Mouse (Mus musculus): ENCODE data around the gene Trrap. TPM values are rescaled to one million over a fixed set of nuclear protein-coding genes. Genes with fewer than 3 reads are reported as not detected.

Gene Trrap
- total and polyA plus RNA-seq, 2 experiments from 2014 or later = 58.4 to 149 TPM

DNA sequence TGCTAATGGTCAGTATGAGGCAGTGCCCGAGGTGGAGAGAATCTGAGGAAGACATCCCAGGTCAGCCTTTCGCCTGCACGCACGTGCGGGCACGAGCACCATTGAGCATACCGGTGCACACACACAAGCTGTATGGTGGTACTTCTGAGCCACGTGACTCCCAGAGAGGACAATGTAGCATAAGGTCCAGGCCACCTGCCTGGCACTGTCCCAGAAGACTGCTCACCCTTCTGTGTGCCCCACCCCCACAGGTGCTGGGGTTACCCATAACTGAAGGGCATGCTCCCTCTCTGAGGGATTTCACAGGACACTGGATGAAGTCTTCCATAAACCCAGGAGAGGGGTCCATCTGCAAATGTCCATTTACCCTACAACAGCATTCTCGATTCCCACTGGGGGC is 10.1 kb upstream of the Trrap start:
- H3K9me3 ChIP-seq (ENCODE audit: low read length) = no peaks in the 10 kb centered on the region
- H3K4me2 ChIP-seq (ENCODE audit: low read depth, low read length) = no peak overlapping the region
- TF ChIP-seq CTCF (IDR thresholded peaks at IDR 0.05; ENCODE audit: low read depth) = no peak
- H3K36me3 ChIP-seq (ENCODE audit: insufficient read depth, low read length) = no peaks in the 10 kb centered on the region
- WGBS = 88% methylated on average over 9 of the region's 9 CpGs
- H3K27me3 ChIP-seq (ENCODE audit: insufficient read depth, low read length) = no peaks in the 10 kb centered on the region
- no peak overlapping the region for H3K27ac ChIP-seq
- ATAC-seq (no peak), DNase-seq (ENCODE audit: low spot score) (no peak)
- peaks cover 10% of the 10 kb centered on the region; the same call in 1 of the 2 replicates for H3K4me1 ChIP-seq (ENCODE audit: insufficient read depth, low read length)
- H3K4me3 ChIP-seq (ENCODE audit: low read length) = no peak overlapping the region
- H3K9ac ChIP-seq (replicated peaks; ENCODE audit: low read length) = no peak overlapping the region

DNA sequence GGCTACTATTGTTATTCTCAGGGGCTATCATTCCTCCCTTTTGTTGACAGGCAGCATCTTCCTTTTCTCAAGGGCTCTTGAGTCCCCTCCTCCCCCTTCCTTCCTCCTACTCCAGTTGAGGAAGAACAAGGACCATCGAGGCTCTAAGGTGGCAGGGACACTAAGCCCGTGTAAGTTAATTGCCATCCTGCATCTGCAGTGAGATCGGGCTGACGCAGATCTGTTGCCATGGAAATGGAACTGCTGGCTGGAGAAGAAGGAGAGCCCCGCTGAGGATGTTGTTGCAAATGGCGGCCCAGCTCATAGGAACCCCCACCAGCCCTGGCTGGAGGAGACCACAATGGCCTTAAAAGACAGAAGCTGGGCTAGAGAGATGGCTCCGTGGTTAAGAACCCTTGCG is 9.1 kb upstream of the Trrap start:
- peak overlapping the region; percentile 58 for H3K4me2 ChIP-seq (ENCODE audit: low read depth, low read length)
- TF ChIP-seq CTCF (IDR thresholded peaks at IDR 0.05; ENCODE audit: low read depth) = no peak
- no peak overlapping the region for H3K9ac ChIP-seq (replicated peaks; ENCODE audit: low read length)
- H3K4me3 ChIP-seq (ENCODE audit: low read length) = no peak overlapping the region
- DNase-seq (ENCODE audit: low spot score) (peak; percentile 70), ATAC-seq (no peak)
- no peaks in the 10 kb centered on the region for H3K36me3 ChIP-seq (ENCODE audit: insufficient read depth, low read length)
- H3K4me1 ChIP-seq (ENCODE audit: insufficient read depth, low read length) = peaks cover 10% of the 10 kb centered on the region; the same call in 1 of the 2 replicates
- no peaks in the 10 kb centered on the region for H3K27me3 ChIP-seq (ENCODE audit: insufficient read depth, low read length)
- peak overlapping the region; percentile 63 for H3K27ac ChIP-seq
- WGBS = 8% methylated on average over 8 of the region's 8 CpGs
- no peaks in the 10 kb centered on the region for H3K9me3 ChIP-seq (ENCODE audit: low read length)

DNA sequence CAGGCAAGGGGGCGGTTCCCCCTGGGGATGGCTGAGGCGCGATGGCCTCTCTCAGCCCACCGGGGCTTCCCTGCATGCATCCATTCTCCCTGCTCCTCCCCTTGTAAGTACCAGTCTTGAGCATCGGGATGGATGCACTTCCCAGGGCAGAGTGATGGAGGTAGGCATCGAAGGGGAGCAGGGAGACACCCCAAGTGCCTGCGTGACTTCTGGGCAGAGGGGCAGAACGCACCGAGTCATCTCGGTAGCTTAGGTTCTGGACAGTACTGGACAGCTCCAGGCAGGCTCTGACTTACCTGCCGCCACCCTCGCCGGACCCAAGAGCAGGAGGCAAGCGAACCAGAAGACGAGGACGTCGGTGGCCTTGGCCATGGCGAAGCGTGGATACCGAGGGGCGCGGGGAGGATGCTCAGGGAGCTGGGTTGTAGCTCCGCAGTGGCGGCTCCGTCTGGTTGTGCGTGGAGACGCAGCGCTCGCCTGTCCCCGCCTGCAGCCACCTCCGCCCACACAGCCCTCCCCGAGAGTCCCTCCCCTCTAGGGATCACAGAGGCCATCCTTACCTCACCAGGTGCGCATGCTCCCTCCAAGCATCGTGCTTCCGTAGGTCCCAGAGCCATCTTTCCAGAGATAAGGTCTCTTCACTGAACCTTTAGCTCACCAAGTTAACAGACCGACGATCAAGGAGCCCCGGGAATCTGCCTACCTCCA is 6.2 kb upstream of the Trrap start, which contains the start of gene Tmem130:
Gene Tmem130, minus strand, starts transcription at position 658 of the 708 bp plus-strand sequence.
- Histone ChIP-seq H3K4me1 (ENCODE audit: insufficient read depth, low read length) (peaks cover 10% of the 10 kb centered on the region; the same call in 1 of the 2 replicates), H3K27me3 (ENCODE audit: insufficient read depth, low read length) (no peaks in the 10 kb centered on the region), H3K27ac (peak within 1 kb of the TSS; percentile 90), H3K9ac (replicated peaks; ENCODE audit: low read length) (peak within 1 kb of the TSS; percentile 75), H3K4me3 (ENCODE audit: low read length) (peak within 1 kb of the TSS; percentile 57), H3K9me3 (ENCODE audit: low read length) (no peaks in the 10 kb centered on the region), H3K36me3 (ENCODE audit: insufficient read depth, low read length) (no peaks in the 10 kb centered on the region), H3K4me2 (ENCODE audit: low read depth, low read length) (peak within 1 kb of the TSS; percentile 58)
- peak; percentile 45 for TF ChIP-seq CTCF (IDR thresholded peaks at IDR 0.05; ENCODE audit: low read depth)
- DNase-seq (ENCODE audit: low spot score) = peak; percentile 87
- WGBS = under 1% methylated on average over 38 of the region's 38 CpGs
- peak; percentile 87 for ATAC-seq

DNA sequence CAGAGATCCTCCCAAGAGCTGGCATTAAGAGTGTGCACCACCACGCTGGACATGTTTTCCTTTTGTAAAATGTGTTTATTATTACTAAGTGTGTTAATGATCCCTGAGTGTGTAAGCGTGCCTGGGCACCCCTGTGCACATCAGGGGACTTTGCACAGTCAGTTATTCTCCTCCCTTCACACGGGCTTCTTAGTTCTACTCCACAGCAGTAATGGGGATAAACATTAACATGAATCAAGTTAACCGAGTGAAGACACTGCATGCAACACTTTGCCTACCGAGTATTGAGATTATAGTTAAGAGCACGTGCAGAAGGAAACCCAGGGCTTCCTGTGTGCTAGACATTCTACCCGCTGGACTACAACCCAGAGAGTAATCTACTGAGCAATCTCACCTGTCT is 1.5 kb upstream of the Trrap start:
- 78% methylated on average over 7 of the region's 7 CpGs for WGBS
- Histone ChIP-seq H3K36me3 (ENCODE audit: insufficient read depth, low read length) (0 out of 2 replicates have a peak, but pooled peaks cover 1% of the 10 kb centered on the region), H3K4me1 (ENCODE audit: insufficient read depth, low read length) (peaks cover 15% of the 10 kb centered on the region; the same call in 1 of the 2 replicates), H3K4me3 (ENCODE audit: low read length) (no peak overlapping the region), H3K9me3 (ENCODE audit: low read length) (no peaks in the 10 kb centered on the region), H3K27me3 (ENCODE audit: insufficient read depth, low read length) (no peaks in the 10 kb centered on the region), H3K9ac (replicated peaks; ENCODE audit: low read length) (no peak overlapping the region), H3K27ac (no peak overlapping the region), H3K4me2 (ENCODE audit: low read depth, low read length) (no peak overlapping the region)
- no peak for DNase-seq (ENCODE audit: low spot score)
- ATAC-seq = no peak
- no peak for TF ChIP-seq CTCF (IDR thresholded peaks at IDR 0.05; ENCODE audit: low read depth)

DNA sequence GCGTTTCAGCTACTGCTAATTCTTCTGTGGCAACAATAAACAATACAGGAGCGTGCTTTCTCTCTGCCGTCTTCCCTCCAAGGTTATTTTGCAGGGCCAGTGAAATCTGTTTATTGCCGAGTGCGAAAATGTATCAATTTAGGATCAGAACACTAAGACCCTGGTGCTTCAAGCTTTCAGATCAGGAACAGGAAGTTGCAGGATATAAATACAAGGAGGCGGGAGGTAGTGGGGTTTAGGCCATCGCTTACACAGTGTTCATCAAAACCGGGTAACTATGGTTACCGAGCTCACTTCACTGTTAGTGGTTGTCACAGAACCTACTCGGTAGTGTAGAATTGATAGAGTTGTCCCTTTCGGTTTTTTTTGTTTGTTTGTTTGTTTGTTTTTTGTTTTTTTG is 886 bp upstream of the Trrap start:
- H3K4me2 ChIP-seq (ENCODE audit: low read depth, low read length) = no peak overlapping the region
- no peaks in the 10 kb centered on the region for H3K27me3 ChIP-seq (ENCODE audit: insufficient read depth, low read length)
- H3K9ac ChIP-seq (replicated peaks; ENCODE audit: low read length) = no peak overlapping the region
- WGBS = 84% methylated on average over 11 of the region's 11 CpGs
- H3K36me3 ChIP-seq (ENCODE audit: insufficient read depth, low read length) = 0 out of 2 replicates have a peak, but pooled peaks cover 5% of the 10 kb centered on the region
- H3K27ac ChIP-seq = no peak overlapping the region
- H3K9me3 ChIP-seq (ENCODE audit: low read length) = no peaks in the 10 kb centered on the region
- ATAC-seq (no peak), DNase-seq (ENCODE audit: low spot score) (no peak)
- H3K4me1 ChIP-seq (ENCODE audit: insufficient read depth, low read length) = peaks cover 14% of the 10 kb centered on the region; the same call in 1 of the 2 replicates
- H3K4me3 ChIP-seq (ENCODE audit: low read length) = no peak overlapping the region
- no peak for TF ChIP-seq CTCF (IDR thresholded peaks at IDR 0.05; ENCODE audit: low read depth)

DNA sequence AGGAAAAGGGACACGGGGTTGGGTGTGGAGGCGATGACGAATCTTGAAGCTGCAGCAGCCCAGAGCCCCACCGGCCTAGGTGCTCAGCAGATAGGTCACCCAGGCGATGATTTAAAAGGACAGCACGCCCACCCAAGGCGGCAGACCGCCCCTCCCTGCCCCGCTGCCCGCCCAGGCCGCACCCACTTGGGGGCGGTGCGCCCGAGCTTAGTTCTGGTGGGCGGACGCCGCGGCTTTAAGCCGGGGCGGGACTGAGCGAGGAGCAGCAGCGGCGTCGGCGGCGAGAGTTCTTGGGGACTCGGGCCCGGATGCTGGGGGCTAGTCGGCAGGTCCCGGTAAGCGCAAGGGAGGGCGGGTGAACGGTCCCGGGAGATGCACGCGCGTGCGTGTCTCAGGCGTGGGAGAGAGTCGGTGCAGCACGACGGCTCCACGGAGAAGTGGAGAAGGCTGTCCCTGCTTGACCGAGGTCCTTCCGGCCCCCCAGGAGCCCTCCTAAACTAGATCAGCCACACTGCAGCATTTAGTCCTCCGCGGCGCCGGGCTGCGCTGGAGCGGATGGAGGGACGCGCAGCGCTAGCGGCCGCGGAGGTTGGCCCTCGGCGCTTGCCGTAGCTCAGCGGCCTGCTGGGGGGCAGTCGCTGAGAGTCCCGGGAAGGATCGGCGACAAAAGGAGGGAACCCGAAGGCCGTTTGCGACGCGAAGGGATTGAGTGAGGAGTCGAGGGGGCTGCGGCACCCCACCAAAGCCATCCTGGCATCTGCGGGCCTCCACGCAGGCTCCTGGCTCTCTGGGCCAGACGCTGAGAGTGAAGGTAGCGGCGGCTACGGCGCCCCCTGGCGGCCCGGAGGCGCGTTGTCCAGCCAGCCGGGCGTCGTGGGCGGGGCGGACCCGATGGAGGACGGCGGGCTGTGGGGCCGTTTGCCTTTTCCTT is 644 bp downstream of the Trrap start:
- under 1% methylated on average over 88 of the region's 92 CpGs for WGBS
- peak overlapping the region; percentile 87 for H3K4me3 ChIP-seq (ENCODE audit: low read length)

More for the DNA sequence above, 644 bp downstream of the Trrap start:
- H3K27ac ChIP-seq = peak overlapping the region; percentile 98
- ATAC-seq (peak; percentile 92), DNase-seq (ENCODE audit: low spot score) (peak; percentile 96)
- peaks cover 14% of the 10 kb centered on the region; the same call in 1 of the 2 replicates for H3K36me3 ChIP-seq (ENCODE audit: insufficient read depth, low read length)
- no peaks in the 10 kb centered on the region for H3K9me3 ChIP-seq (ENCODE audit: low read length)
- peak overlapping the region; percentile 93 for H3K4me2 ChIP-seq (ENCODE audit: low read depth, low read length)
- peak overlapping the region; percentile 87 for H3K9ac ChIP-seq (replicated peaks; ENCODE audit: low read length)
- no peaks in the 10 kb centered on the region for H3K27me3 ChIP-seq (ENCODE audit: insufficient read depth, low read length)
- peak; percentile 80 for TF ChIP-seq CTCF (IDR thresholded peaks at IDR 0.05; ENCODE audit: low read depth)
- H3K4me1 ChIP-seq (ENCODE audit: insufficient read depth, low read length) = peaks cover 12% of the 10 kb centered on the region; the same call in 1 of the 2 replicates

All from hindbrain, postnatal 0 days (tissue).